Mouse (Mus musculus): ENCODE measurements at regions not wholly inside any gene's neighbourhood (a gene's known extent, or its start where the extent isn't known, plus 50 kb on each side); places are given as distances from the start of the nearest gene placed in this dataset.

DNA sequence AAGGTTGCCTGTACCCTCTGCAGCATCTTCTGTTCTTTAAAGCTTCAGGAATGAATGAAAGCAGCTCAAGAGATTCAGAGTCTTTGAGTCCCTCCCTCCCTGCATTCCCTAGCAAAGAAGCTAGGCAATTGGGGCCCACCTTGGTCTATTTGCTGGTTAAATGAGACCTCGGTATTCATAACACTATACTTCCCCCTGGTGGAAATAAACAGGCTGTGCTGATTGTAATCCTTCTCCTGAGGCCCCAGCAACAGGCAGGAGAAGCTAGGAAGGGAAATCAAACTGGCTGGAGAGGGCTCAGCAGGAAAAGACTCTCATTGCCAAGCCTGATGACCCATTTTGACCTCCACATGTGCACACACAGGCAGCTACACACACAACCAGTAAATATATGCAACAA is 137.1 kb downstream of the Sh3bp4 start:
- no peak for DNase-seq (ENCODE audit: low spot score in 2 of 2)

DNA sequence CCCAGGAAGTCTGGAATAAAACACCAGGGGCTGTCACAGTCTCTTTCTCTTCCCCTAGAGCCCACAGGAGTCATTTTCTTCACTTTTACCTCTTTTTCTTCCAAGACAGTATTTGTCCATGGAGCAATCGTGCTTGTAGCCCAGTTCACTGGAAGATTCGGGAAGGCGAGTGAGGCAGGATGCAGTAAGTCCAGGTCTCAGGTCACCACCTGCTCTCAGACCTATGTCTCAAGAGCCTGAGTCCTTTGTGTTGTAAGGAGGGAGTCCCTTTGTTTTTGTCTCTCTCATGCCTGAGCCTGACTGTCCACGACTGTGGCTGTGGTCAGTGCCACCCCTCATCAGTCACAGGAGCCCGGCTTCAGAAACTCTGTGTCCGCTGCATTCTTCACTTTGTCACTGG is 140.9 kb downstream of the Sh3bp4 start:
- DNase-seq (ENCODE audit: low spot score in 2 of 2): no peak

DNA sequence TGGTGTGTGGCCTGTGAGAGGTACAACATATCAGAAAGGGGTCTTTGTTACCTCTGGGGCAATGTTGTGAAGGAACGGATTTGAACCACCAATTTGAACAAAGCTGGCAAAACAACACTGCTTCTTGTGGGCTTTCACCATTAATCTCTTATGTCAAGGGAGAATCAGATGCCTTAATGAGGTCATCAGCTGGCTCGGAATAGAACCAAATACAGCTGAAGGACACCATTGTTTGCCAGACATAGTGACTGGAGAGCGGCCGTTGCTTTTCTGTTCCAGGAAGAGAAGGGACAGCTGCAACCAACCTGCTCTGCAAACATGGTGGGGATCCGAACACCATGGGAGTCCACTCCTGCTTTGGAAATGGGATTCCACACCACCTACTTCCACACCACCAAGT is 158.2 kb downstream of the Sh3bp4 start:
- no peak for DNase-seq (ENCODE audit: low spot score in 2 of 2)

DNA sequence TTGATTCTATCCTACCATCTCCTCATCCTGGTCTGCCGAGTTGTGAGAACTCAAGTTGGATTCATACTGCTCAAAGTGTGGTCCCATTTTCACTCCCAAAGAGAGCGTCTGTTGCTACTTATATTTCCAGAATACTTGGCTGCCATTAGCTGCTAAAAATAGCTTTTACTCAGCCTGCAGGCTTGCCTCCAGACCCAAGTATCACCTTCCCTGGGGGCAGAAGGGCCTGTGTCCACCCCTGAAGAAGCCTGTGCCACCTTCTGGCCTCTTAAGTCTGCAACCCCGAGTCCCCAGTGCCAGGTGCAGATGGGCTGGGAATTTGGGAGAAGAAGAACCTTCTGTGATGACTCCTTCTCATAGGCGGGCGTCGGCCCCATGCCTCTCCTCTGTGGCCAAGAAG is 161.5 kb downstream of the Sh3bp4 start:
- DNase-seq (ENCODE audit: low spot score in 2 of 2): no peak

DNA sequence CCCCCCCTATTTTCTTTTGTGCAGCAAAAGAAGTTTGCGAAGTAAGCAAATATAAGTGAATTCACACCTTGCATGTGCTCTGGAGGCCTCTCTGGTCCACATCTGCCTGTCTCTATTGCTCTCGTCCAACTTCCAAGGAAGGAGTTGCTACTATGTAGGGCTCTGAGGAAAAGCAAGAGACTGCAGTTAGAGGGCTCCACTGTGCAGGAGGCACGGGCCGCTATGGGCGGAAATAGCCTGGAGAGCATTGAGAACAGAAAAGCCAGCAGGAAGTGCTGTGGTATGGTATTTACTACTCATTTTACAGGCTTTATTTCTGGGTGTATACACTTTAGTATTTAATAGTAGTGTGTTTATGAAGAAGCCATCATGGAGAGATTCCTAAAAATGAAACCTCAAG is 162.2 kb downstream of the Sh3bp4 start:
- DNase-seq (ENCODE audit: low spot score in 2 of 2): no peak

DNA sequence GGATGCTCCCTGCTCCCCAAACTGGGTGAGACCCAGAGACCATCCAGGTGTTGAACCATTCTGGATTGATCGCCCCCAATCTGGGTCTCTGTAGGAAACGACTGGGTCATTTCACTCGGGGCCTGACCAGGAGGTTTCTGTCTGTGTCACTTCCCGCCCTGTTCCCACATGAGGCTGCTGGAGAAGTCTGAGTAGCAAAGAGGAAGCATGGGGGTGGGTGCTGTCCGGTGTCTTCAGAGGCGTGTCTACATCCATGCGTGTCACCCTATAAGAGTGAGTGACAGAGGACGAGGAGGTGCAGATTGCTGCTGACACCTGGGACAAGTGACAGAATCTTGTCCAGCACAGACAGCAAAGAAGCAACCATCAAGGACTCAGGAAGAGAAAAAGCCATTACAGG is 164.7 kb downstream of the Sh3bp4 start:
- no peak for DNase-seq (ENCODE audit: low spot score in 2 of 2)

DNA sequence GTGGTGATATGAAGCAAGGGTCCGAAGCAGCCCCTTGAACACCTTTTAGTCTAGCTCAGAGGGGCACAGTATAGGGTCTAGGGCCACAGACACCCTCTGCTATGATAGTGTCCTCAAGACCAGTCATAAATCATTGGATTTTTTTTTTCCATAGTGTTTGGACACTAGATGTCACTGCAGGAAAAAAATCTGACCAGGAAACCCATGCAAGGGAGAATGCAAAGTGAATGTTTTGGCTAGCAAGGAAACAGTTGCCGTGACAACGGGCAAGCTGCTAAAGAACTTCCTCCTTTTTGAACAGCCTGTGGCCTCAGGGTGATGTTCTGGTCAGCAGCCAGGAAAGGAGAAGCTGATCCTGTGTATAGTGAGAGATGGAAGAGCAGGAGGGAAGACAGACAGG is 165.1 kb downstream of the Sh3bp4 start:
- DNase-seq (ENCODE audit: low spot score in 2 of 2): peak in 1 of 2 experiments; percentile 22

DNA sequence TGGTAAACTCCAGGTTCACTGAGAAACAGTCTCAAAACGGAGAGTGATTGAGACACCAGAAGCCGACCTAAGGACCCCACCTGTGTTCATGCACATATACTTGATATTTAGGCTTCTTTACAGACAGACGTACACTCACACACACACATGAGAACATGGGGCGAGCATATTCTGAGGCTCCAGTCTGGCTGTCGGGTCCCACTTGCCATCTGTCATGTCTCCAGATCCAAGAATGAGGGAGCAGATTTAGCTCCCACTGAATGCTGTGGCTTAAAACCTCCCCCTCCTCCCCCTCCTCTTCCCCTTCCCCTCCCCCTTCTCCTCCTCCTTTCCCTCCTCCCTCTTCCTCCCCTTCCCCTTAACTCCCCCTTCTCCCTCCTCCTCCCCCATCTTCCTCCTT is 167.5 kb downstream of the Sh3bp4 start:
- no peak for DNase-seq (ENCODE audit: low spot score in 2 of 2)

DNA sequence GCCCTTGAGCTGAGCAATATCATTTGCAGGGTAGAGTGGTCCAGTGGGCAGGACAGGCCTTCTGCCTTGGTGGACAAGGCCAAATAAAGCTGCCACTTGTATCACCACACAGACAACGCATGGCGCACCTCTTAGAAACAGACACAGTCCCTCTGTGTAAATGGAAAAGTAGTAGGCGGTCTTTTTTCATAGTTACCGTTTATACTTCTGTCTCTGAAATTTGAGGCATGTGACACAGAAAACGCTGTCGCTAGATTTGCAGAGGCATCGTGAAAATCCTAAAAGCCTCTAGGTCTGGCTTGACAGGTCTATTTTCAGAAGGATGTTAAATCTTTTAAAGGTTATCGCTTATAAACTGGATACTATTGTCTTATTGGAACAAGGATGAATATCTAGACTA is 174.4 kb downstream of the Sh3bp4 start:
- DNase-seq (ENCODE audit: low spot score in 2 of 2): no peak

DNA sequence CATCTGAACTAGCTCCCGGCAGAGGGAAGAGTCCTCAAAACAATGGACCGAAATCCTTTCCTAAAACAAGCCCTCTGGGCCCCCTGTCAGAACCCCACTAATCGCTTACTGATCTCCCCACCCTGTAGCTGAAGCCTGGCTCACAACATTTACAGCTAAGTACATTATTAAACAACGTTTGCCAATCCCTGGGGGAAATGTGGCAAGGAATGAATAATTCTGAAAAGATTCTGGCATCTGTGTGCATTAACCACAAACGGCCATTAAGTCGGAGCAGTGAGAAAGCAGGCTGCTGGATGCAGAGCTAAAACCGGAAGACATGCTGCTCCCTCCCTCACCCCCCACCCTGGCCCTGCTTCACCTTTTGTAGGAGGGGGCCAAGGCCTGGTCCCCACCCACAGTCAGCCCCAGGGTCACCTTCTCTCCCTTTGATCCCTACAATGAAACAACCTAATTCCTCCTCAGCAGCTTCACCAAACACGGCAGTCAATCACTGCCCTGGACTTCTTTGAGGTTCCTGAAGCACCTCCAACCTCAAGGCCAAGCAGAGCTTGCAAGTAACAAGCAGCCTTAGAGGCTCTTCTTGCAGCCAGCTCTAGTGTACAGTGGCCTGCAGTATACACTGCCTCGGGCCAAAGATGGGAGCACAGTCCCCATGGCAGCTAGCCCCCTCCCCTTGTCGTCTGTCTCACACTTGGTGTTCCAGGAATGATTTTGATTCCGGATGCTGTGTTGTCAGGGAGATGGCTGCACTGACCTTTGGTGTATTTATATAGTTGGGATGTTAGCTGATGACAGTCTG is 175.2 kb downstream of the Sh3bp4 start:
- DNase-seq (ENCODE audit: low spot score in 2 of 2): no peak

DNA sequence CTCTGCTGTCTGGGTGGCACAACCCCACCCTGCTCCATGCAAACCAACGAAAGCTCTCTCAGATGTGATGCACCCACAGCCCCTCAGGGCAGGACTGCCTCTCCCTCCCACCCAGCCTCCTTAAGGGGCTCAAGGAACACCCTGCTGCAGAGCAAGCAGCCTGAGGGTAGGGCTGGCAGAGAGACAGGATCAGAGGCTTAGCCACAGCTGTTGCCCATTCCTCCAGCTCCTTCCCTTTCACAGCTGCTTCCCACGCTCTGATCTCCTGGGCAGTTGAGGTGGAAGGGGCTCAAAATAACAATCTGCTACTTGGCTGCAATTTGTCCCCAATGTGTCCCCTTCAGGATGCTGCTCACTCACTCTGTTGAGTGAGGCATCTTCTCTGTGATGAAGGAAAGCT is 181.5 kb downstream of the Sh3bp4 start:
- DNase-seq (ENCODE audit: low spot score in 2 of 2): no peak

DNA sequence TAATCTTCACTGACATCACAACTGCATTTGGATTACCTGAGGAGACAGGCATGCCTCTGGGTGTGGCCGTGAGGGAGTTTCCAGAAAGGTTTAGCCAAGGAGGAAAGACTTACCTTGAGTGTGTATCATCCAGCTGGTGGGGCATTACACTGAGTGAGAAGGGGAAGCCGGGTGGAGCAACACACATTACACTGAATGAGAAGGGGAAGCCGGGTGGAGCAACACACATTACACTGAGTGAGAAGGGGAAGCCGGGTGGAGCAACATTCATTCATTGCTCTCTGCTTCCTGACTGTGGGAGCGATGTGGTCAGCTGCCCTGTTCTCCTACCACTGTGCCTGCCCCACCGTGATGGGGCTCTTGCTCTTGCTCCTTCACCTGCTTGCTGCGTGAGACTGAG is 182.3 kb downstream of the Sh3bp4 start:
- DNase-seq (ENCODE audit: low spot score in 2 of 2): no peak

DNA sequence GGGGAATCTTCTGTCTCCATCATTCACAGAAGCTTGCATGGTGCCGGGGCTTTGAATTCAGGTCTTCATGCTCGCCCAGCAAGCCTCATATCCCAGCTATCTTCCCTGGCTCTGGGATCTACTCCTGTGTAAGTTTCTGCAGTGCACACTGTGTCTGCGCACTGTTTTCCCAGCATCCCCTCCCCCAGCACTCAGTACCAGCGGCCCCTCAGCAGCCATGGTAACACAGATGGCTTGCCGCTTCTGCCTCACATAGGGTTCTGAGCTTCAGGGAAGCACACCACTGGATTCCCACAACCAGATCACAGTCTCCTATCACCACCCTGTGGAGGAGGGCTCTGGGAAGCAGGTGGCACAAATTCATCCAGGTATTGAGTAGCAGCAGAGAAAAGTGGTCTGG is 187.7 kb downstream of the Sh3bp4 start:
- DNase-seq (ENCODE audit: low spot score in 2 of 2): no peak

DNA sequence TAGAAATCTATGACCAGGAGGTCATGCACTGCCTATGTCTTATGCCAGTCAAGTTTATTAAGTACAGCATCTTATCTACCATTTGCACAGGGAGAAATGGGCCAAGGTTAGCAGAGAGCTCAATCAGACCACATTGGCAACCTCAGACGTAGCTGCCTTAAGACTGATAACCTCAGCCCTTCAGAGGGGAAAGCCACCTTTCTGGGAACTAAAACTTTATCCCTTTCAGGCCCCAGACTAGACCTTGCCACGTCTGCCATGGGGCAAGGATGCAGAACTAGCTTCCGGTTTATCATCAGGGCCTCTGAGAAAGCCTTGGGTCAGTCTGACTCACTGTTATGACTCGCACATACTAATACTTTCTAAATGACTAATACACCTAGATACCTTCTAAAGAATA is 188.8 kb upstream of the Agap1 start:
- no peak for DNase-seq (ENCODE audit: low spot score in 2 of 2)

DNA sequence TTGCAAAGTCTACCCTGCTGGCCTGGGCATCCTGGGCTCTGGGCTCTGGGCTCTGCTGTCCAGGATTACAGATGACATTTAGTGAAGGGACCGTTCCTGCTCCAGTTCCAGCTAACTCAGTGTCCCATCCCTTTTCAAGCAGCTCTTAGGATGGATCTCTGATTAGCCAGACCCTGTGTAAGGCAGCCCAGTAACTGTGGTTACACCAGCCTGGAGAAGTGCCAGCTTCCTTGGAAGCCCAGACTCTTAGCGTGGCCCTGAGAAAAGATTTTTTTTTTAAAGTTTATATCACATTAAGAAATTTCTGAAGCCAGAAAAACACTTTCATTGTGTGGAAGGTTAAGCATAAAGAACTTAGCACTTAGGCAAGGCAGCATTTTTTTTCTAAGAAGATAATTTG is 185.8 kb upstream of the Agap1 start:
- DNase-seq (ENCODE audit: low spot score in 2 of 2): no peak

DNA sequence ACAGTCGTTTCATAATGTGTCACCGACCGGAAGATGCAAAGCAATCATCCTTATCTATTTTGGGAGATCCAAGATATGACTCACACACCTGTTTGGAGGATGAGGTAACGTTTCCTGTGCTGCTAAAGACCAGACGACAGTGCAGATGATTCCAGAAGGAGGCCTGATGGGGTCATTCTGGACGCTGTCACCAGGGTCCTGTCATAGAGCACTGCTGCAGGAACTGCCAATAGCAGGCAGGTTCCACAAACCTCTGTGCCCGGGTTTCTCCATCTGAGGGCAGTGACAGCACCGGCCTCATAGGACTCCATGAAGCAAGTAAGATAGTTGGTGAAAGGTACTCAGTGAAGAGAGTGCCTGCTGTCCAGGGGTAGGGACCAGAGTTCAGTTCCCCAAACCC is 182.9 kb upstream of the Agap1 start:
- DNase-seq (ENCODE audit: low spot score in 2 of 2): no peak

DNA sequence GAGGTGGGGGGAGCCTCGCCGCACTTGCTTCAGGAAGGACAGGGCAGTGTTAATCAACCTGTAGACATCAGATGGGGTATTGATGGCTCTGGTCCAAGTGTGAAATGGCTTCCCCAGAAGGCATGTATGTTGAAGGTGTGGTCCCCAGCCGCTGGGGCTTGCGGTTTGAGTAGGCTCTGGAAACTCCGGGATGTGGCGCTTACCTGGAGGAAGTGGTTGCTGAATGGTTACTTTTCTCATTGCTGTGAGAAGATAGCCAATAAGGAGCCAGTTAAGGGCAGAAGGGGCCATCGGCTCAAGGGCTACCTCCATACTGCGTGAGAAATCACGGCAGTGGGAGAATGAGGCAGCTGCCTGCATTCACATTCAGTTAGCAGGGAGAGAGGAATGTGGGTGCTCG is 181.6 kb upstream of the Agap1 start:
- no peak for DNase-seq (ENCODE audit: low spot score in 2 of 2)

DNA sequence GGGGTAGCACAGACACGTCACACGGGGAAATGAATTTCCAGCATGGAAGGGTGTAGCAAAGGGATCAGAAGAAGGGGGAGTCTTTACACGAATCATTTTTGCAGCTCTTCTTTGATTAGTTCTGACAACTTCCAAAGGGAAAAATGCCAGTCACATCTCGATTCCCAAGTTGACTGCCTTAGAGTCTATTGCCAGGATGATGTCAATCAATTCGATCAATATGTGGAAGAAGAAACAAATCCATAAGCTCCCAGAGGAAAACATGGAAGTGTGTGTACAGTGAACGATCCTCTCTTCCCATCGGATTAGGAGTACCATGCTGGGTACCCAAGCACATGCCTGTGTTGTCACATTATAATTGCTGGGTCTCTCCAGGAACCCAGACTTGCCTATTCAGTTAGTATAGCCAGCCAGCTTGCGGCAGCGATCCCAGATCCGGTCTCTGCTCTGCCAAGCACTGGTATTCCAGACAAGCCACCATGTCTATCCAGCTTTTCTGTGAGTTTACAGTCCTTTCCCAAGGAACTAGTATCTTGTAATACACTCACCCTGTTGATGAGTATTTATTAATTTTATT is 180.7 kb upstream of the Agap1 start:
- DNase-seq (ENCODE audit: low spot score in 2 of 2): no peak

DNA sequence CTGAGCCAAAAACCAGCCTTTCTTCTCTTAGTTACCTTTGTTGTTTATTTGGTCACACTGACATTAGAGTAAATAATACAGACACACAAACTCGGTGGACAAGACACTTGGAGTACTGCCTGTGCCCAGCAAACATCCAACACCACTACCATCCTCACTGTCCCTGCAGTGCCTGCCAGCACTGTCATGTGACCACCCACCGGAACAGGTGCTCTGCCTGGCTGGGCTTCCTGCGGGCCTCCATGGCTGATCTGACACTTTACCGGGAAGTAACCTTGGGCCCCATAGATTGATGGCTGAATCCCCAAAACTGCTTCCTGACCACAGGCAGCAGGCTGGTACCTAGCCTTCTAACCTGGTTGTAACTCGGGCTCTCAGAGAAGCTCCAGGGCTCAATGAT is 175.2 kb upstream of the Agap1 start:
- DNase-seq (ENCODE audit: low spot score in 2 of 2): no peak

DNA sequence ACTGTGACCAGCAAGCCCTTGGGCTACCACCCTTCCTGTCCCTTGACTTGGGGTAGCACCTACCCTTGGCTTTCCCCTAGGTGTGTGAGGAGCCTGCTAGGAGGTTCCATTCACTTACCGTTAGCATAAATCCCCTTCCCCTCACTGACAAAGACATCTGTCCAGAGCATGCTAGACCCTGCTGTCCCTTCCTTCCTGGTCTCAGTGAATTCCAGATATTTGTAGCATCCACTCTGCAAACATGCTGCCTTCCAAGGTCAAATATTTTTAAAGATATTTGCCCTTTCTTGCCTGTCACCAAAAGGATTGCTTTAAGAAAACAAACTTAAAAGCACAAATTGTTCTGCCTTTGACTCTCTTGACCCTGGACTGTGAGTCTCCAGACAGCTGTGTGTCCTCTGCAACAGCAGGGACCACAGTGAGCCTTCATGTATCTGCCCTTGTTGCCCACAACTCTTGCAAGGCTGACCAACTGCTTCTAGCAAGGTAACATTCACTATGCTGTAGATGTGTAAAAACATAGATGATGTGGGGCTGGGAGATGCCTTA is 173.4 kb upstream of the Agap1 start:
- DNase-seq (ENCODE audit: low spot score in 2 of 2): no peak

DNA sequence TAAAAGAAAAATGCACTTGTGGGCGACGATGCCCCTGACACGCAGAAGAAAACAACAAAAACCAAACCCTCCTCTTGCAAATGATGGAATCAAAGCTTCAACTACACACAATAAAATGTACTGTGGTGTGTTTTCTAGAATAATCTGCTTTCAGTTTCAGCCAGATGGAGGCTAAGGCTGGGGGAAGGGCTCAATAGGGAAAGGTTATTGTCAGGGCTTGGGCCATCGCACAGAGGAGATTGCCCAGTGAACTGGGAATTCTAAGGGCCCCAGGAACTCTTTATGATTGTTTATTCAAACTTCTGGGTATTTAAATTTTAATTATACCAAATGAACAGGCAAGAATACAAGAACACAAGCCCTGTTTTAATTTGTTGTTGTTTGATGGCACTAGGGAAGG is 169.6 kb upstream of the Agap1 start:
- no peak for DNase-seq (ENCODE audit: low spot score in 2 of 2)

DNA sequence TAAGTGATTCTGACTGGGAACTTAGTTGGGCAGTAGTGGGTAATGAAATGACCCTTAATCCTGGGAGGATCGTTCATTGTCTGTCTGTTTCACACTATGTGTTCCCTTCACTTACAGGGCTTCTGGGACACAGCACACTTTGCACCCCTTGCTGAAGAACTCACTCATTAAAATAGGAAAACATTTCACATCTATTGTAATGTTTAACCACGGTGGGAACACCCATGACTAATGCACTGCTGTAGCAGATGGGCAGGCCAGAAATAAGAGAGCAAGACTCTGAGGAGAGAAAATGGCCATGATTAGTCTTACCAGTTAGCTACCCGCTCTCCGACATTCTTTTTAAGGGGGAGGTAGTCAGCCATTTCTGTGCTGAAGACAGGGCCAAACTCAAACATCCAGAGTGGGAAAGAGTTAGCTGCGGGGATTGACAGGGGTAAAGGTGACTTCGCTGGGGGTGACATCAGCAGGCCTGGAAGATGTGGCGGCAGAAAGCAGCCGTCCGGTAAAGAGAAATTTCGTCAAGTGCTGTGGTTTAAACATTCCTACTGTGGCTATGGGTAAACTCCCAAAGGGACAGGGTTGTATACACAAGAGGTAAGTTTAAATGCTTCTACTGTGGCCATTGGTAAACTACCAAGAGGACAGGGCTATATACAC is 167.3 kb upstream of the Agap1 start:
- DNase-seq (ENCODE audit: low spot score in 2 of 2): no peak

DNA sequence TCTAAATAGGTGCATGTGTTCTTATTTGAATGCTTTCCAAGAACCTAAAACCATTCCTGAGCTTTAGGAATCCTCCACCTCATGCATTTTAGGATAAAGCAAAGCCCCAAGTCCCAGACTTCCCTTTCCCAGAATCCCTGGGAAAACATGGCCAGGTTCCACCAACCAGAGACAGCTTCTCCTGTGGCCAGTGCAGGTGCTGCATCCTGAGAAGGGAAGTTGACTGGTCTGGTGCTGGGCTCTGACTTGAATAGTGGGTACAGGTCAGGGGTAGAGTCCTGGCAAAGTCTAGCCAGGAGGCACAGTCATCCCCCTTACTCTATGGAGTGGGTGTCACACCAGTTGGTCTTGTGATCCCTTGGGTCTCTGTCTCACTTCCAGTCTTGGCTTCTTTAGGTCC is 166.6 kb upstream of the Agap1 start:
- no peak for DNase-seq (ENCODE audit: low spot score in 2 of 2)

Data from spleen, postnatal 10 days (tissue).